Mouse (Mus musculus) kidney, postnatal 0 days (tissue): ENCODE data around the gene Map3k10. TPM values are rescaled to one million over a fixed set of nuclear protein-coding genes. Genes with fewer than 3 reads are reported as not detected.
A peak's percentile ranks its signal among the peaks of the same experiment; 100 is the strongest.

Experiments used
- ATAC-seq: fragments of 200-750 bp; cut with Nextera tagmentation; replicated peaks from 2 replicates; pipeline ENCODE4 v1.8.0; 2017; ENCODE audit warnings: low read depth, moderate number of reproducible peaks, moderate TSS enrichment, moderate library complexity; ENCODE audit not compliant: low FRiP score
- DNase-seq: peaks from one replicate; pipeline ENCODE4 v3.0.0-alpha.2; 2016; ENCODE audit warnings: low spot score
- H3K27ac ChIP-seq: fragments of 300-500 bp; sonication (generic); 2 replicates; pipeline ENCODE4 v1.5.1; 2014; ENCODE audit warnings: mild to moderate bottlenecking
- H3K27me3 ChIP-seq: fragments of 300-500 bp; sonication (generic); 2 replicates; pipeline ENCODE4 v1.6.1; 2014; ENCODE audit warnings: low read length, mixed read lengths; ENCODE audit not compliant: insufficient read depth
- H3K36me3 ChIP-seq: fragments of 300-500 bp; sonication (generic); 2 replicates; pipeline ENCODE4 v1.6.1; 2014; ENCODE audit warnings: low read length, mixed read lengths; ENCODE audit not compliant: insufficient read depth
- H3K4me1 ChIP-seq: fragments of 300-500 bp; sonication (generic); replicated peaks from 2 replicates; pipeline ENCODE4 v1.6.1; 2014; ENCODE audit warnings: antibody characterized with exemption, low read length, mixed read lengths; ENCODE audit not compliant: insufficient read depth
- H3K4me2 ChIP-seq: fragments of 300-500 bp; sonication (generic); 2 replicates; pipeline ENCODE4 v1.6.1; 2014; ENCODE audit warnings: mild to moderate bottlenecking, low read length, moderate library complexity, mixed read lengths
- H3K4me3 ChIP-seq: fragments of 300-500 bp; sonication (generic); replicated peaks from 2 replicates; pipeline ENCODE4 v1.5.1; 2014; ENCODE audit warnings: low read depth, low read length
- H3K9ac ChIP-seq: fragments of 300-500 bp; sonication (generic); 2 replicates; pipeline ENCODE4 v1.6.1; 2014; ENCODE audit warnings: low read depth, low read length
- H3K9me3 ChIP-seq: fragments of 300-500 bp; sonication (generic); replicated peaks from 2 replicates; pipeline ENCODE4 v1.6.1; 2016; ENCODE audit warnings: low read length, inconsistent platforms, mixed read lengths
- CTCF ChIP-seq: IDR thresholded peaks from 2 replicates; pipeline ENCODE4 v1.5.1; 2016; ENCODE audit warnings: antibody characterized with exemption, low read depth, mild to moderate bottlenecking, moderate library complexity
- WGBS: fragments of 180-500 bp; shearing (Covaris S2); extraction: QIAGEN DNeasy Blood & Tissue Kit; methylation state at CpG from one replicate; pipeline ENCODE4 v1.1.7; 2014; 5-methylcytosine and 5-hydroxymethylcytosine counted together
- polyA plus RNA-seq: library from polyadenylated mRNA; unstranded; fragments of >200 nt; fragmentation: Nextera tagmentation; extraction: Ambion mirVana; gene quantifications from 2 replicates; pipeline ENCODE4 v1.2.1, GENCODE M21; 2015

Gene Map3k10
- polyA plus RNA-seq: 5.0 and 6.8 TPM in 2 replicates

DNA sequence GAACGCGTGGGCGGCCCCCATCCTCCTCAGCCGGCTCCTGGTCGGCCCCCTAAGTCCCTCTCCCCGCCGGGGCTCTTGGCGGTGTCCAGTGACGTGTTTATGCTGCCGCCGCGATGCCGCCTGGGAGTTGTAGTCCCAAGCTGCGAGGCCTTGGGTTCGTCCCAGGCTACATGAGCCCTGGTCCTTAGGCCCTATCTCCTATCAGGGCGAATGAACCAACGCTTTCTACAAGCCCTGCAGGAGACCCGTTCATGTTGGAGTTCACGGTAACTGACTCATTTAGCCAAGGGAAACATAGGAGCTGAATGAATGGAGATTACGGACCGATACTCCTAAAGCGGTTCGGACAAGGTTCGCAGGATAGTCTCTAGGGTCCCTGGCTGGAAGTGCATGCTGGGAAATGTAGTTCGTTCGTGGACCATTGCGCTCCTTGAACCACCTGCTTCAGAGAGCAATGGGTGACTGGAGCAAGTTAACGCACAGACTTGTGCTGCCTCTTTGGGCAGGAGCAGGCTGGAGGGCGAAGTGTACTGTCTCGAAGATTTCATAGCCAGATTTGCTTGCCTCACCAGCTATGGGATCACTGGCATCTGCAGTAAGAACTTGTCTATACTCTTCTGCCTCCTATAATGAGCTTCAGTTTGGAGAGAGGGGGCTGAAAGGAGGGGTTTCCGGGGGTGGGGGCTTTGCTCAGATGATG lies at the start of gene Map3k10:
Gene Map3k10, minus strand, starts transcription at position 77 of the 700 bp plus-strand sequence.
- under 1% methylated on average over 30 of the region's 31 CpGs for WGBS

DNA sequence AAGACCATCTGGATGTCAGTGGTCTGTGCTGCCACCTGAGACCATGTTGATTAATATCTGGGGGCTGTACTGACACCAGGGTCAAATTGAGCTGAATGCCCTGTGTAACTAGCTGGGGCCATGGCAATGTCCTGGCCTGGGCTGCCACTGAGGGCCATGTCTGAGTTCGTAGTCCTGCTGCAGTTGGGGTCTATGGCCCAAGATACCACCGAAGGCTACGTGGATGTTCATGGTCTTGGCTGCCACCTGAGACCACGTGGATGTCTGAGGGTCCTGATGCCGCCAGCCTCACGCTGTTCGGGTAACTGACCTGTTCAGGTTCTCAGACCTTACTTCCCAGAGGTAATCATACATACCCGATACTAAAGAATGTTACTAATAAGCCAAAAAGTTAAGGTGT lies 47.6 kb upstream of the Map3k10 start:
- Histone ChIP-seq H3K36me3 (no peaks in the 10 kb centered on the region), H3K4me3 (no peak overlapping the region), H3K9me3 (no peaks in the 10 kb centered on the region), H3K9ac (no peak overlapping the region), H3K4me2 (no peak overlapping the region), H3K27ac (no peak overlapping the region), H3K4me1 (no peaks in the 10 kb centered on the region), H3K27me3 (no peaks in the 10 kb centered on the region)
- DNase-seq: no peak
- no peak for TF ChIP-seq CTCF
- 95% methylated on average over 8 of the region's 8 CpGs for WGBS
- no peak for ATAC-seq

More for the DNA sequence above, at the start of gene Map3k10:
- H3K9ac ChIP-seq: peak within 1 kb of the TSS; percentile 82
- no peaks in the 10 kb centered on the region for H3K36me3 ChIP-seq
- no peaks in the 10 kb centered on the region for H3K27me3 ChIP-seq
- peak within 1 kb of the TSS; percentile 100 for H3K4me2 ChIP-seq
- H3K4me3 ChIP-seq: peak within 1 kb of the TSS; percentile 94
- ATAC-seq (peak; percentile 92), DNase-seq (peak; percentile 96)
- no peaks in the 10 kb centered on the region for H3K9me3 ChIP-seq
- peaks cover 11% of the 10 kb centered on the region; the same call in 1 of the 2 replicates for H3K4me1 ChIP-seq
- H3K27ac ChIP-seq: peak within 1 kb of the TSS; percentile 89
- no peak for TF ChIP-seq CTCF

DNA sequence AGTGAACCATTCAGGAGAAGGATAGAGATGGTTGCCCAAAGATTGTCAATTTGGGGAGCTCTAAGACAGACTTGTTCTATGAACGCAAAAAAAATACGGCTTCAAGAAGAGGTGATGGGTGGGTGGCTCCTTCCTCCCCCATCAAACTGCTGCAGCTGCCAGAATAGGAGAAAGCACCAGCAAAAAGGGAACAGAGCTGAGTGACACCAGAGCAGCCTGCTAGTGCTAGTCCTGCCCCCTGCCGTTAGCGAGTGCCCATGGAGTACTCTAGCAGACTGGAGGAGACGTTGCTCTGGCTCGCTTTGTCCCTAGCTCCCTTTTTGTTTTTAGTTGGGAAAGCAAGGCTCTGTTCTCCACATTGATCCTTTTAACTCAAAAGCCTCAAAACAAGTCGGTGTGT lies 36.0 kb upstream of the Map3k10 start:
- H3K9ac ChIP-seq: no peak overlapping the region
- no peak for TF ChIP-seq CTCF
- H3K36me3 ChIP-seq: no peaks in the 10 kb centered on the region
- no peak overlapping the region for H3K4me3 ChIP-seq
- no peaks in the 10 kb centered on the region for H3K4me1 ChIP-seq
- 88% methylated on average over 7 of the region's 7 CpGs for whole genome bisulfite sequencing
- no peak for DNase-seq
- H3K4me2 ChIP-seq: no peak overlapping the region
- H3K27me3 ChIP-seq: no peaks in the 10 kb centered on the region
- no peak for ATAC-seq
- H3K27ac ChIP-seq: no peak overlapping the region
- no peaks in the 10 kb centered on the region for H3K9me3 ChIP-seq

DNA sequence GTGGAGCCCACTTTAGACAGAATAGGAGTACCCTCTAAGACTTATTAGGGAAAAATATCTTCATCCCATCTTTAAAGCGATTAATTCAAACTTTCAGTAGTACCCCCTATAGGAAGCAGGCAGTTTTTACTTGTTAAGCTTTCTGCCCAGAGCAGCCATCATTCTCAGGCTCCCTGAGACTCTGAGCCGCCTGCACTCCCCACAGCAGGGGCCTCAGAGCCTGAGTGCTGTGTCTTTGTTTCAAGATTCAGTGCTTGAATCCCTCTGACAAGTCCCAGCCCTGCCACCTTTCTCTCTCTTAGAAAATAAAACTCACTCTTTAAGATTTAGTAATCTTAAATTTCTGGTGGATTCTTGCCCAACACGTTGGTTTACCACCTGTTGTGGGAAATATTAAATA lies 22.3 kb upstream of the Map3k10 start:
- H3K4me3 ChIP-seq: no peak overlapping the region
- H3K36me3 ChIP-seq: no peaks in the 10 kb centered on the region
- no peaks in the 10 kb centered on the region for H3K4me1 ChIP-seq
- TF ChIP-seq CTCF: no peak
- 55% methylated on average over 3 of the region's 3 CpGs for WGBS
- H3K27me3 ChIP-seq: no peaks in the 10 kb centered on the region
- no peak overlapping the region for H3K4me2 ChIP-seq
- H3K9ac ChIP-seq: no peak overlapping the region
- no peak for DNase-seq
- no peak for ATAC-seq
- H3K27ac ChIP-seq: no peak overlapping the region
- no peaks in the 10 kb centered on the region for H3K9me3 ChIP-seq

DNA sequence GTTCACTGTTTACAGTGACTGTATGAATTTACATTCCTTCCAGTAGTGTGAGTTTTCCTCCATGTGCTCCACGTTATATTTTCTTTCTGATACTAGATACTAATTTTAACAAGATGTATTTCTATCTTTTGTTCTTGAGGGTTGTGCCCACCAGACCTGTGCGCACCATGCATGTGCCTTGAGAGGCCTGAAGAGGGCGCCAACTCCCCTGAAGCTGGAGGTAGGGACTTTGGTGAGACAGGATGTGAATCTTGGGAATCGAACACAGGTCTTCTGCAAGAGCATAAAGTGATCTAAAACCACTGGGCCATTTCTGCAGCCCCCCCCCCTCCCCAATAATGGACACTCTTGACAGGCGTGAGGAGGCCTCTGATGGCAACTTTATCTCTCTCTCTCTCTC lies 16.7 kb upstream of the Map3k10 start:
- DNase-seq: peak; percentile 54
- no peak overlapping the region for H3K9ac ChIP-seq
- peak; percentile 79 for TF ChIP-seq CTCF

DNA sequence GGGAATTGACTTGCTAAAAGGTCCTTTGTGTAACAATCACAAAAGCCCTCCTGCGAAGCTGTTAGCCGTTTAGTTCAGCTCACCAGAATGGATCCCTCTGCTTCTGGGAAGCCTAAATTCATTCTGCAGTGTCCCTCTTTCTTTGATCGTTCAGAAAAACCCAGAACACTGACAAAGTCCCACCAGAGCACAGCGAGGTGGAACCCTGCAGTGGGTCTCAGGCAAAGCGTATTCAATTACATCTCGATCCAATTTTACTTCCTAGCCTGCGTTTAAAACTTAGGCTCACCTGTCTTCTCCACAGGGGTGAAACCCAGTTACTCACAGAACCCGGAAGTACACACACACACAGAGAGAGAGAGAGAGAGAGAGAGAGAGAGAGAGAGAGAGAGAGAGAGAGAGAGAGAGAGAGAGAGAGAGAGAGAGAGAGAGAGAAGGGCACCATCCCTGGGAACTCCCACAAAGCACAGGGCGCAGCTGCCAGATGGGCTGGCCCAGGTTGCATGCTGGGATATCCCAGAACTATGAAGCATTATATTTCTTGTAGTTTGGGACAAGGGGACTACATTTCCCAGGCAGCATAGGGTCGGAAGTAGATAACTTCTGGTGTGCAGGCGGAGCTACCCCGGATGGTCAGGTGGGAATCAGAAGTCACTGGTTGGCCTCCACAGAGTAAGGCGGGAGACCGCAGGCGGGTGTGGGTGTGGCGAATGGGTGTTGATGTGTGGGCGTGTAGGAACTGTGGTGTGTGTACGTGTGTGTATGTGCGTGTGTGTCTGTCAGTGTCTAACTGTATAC lies 14.6 kb upstream of the Map3k10 start, which contains the start of gene Zfp607b:
Gene Zfp607b, plus strand, starts transcription at position 526 of the 798 bp plus-strand sequence.
- no peaks in the 10 kb centered on the region for H3K4me1 ChIP-seq
- no peaks in the 10 kb centered on the region for H3K27me3 ChIP-seq
- H3K4me2 ChIP-seq: peak within 1 kb of the TSS; percentile 84
- H3K9me3 ChIP-seq: no peaks in the 10 kb centered on the region
- H3K27ac ChIP-seq: peak within 1 kb of the TSS; percentile 79
- peak; percentile 99 for DNase-seq
- H3K4me3 ChIP-seq: peak within 1 kb of the TSS; percentile 42
- H3K9ac ChIP-seq: peak within 1 kb of the TSS; percentile 62
- no peaks in the 10 kb centered on the region for H3K36me3 ChIP-seq
- no peak for TF ChIP-seq CTCF
- WGBS: under 1% methylated on average over 19 of the region's 19 CpGs
- peak; percentile 98 for ATAC-seq

More for the DNA sequence above, 16.7 kb upstream of the Map3k10 start:
- Histone ChIP-seq H3K27ac (no peak overlapping the region), H3K4me3 (no peak overlapping the region), H3K4me2 (no peak overlapping the region), H3K27me3 (no peaks in the 10 kb centered on the region), H3K36me3 (no peaks in the 10 kb centered on the region), H3K4me1 (no peaks in the 10 kb centered on the region), H3K9me3 (no peaks in the 10 kb centered on the region)
- no peak for ATAC-seq
- 46% methylated on average over 5 of the region's 5 CpGs for WGBS
